Mouse (Mus musculus): ENCODE data around the gene Evi5.

Evi5 gene

GRCm38 (mm10) chr5:107749229-107749916, 125.5 kb downstream of the Evi5 start:
- DNase-seq (ENCODE audit: low spot score in 2 of 2) = no peak

- peak in 1 of 2 experiments; percentile 42 for DNase-seq (ENCODE audit: low spot score in 2 of 2)
Observed at GRCm38 (mm10) chr5:107739023-107739422, 135.9 kb downstream of the Evi5 start.

GRCm38 (mm10) chr5:107738296-107738695, 136.6 kb downstream of the Evi5 start:
- no peak for DNase-seq (ENCODE audit: low spot score in 2 of 2)

DNA sequence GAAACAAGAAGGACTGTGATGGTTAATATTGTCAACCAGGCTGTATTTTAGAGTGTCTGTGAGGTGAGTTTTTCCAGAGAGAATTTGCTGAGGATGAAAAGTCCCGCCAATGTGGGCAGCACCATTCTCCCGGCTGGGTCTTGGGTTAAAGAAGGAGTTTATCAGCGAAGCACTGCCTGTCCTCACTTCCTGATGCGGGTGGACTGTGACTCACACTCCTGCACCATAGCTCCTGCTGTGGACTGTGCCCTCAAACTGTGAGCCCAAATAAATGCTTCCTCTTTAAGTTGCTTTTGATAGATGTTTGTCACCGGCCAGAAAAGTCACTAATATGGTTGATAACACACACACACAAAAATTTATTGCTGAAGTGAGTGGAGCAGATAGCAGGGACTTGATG, 138.7 kb downstream of the Evi5 start:
- no peak for DNase-seq (ENCODE audit: low spot score in 2 of 2)

DNA sequence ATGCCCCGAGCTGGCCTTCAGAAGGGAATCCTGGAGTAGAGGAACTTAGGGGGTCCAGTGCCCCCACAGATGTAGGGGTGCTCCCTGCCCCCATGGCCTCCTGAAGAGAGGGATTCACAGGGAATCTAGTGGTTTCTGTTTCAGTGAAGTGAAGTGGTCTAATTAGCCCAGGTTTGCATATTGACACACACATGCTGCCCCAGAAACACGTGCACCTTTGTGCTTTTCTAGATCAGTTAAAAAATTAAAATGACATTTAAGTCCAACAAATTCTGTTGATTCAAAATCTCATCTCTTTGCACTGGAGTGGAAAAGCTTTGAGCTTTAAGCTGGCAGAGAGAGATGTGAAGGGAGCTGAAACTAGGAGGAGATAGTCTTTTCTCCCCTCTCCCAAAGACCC, 143.1 kb downstream of the Evi5 start:
- no peak for DNase-seq (ENCODE audit: low spot score in 2 of 2)

DNA sequence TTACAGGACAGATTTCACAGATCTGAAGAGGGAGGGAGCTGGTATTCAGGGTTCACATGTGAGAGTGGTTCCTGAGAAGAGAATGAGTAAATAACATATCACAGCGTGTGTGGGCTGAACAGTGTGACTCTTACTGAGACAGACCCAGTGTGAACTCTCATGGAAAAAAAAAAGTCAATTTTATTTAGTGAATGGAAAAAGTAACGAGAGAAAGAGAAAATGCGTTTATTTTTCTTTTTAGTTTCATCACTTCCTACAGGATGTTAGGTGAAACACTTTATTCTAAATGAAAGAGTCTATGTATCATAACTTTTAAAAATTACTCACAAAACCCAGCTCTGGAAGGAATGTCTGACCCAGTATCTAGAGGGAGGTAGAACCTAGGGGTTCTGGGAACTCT, 143.5 kb downstream of the Evi5 start:
- no peak for DNase-seq (ENCODE audit: low spot score in 2 of 2)

DNA sequence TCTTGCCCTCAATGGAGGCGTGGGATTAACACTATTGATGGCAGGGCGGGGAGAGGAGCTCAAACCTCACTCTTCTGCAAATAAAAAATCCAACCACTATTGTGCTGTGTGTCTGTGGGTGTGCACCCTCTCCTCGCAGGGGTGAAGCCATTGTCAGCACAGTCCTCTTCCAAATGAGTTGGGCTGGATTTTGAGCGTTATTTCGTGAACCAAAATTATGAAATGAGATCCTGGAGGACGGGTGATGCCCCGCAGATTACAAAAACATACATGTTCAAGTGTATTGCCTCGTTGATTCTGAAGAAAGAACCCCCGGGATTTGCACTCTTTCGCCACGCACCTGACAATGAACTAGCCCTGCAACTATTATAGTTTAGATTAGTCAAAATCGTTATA, 147.9 kb downstream of the Evi5 start:
- DNase-seq (ENCODE audit: low spot score in 2 of 2) = no peak

- peak in 1 of 2 experiments; percentile 30 for DNase-seq (ENCODE audit: low spot score in 2 of 2)
Observed at GRCm38 (mm10) chr5:107726281-107727006, 148.5 kb downstream of the Evi5 start.

DNA sequence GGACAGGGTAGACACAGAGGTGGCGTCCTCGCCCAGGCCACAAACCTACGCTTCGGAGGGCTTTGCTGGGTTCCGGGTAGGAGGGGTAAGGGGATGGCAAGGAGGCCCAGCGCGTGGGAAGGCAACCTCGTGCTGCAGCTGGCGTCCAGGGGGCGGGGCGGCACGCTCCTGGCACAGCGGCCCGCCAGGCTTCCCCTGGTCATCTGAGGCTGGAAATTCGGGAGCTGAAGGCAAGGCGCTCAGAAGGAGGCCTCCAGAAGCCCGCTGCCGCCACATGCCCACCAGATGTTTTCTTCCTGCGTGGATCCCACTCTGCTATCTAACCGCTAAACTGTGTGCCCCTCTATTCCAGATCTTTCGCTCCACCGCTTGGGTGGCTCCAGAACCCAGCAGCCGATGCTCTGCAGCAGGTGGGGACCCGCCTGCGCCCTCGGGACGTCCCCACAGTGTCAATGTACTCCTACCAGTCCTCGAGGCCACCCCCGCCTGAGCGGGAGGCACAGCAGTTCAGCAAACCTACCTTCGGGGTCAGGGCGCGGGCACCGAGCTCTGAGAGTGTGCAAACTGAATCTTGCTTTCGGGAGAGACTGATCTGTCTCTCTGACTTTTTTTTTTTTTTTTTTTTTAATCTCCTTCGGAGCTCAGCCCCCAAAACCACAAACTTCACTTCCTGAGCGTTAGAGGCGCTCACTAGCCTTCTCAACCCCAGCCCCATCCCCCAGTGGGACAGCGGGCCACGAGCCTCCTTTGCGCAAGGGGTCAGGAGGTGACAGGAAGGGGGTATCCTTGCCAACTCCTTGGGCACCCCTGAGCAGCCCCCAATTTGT, 149.3 kb downstream of the Evi5 start, which contains the start of gene Gfi1:
Gene Gfi1, minus strand, starts transcription at position 602 of the 827 bp plus-strand sequence.
- peak; percentile 39 to 71 for DNase-seq (ENCODE audit: low spot score in 2 of 2)

DNA sequence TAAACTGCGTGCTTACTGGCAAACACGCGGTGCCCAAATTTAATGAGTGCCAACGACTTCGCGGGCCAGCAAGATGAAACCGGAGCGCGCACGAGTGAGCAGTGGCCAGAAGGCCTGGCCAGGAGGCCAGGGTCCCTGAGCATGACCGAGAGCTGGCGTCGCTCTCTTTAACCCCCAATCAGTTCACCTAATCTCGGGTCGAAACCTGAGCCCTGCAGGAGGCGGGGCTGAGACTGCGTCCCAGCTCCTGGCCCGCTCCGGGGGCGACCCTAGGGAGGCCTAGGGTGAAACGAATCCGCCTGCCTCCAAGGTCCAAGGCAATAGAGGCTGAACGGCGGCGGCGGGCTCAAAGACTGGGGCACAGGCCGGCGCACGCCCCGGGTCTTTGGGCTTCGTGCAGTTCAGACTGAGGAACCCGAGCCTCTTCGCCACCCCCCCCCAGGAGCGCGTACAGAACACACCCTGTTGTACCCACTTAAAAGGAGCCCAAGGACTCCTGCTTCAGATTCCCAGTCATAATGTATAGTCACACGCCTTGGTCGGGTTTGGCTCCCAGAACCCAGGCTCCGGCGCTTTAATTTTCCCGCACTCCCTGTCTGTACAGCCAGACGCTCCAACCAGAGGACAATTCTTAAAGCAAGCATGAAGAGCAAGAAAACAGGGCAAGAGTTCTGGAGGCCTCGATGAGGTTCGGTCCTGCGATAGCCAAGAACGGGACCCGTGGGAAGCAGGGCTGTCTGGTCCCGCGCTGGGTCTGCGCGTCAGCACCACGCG, 150.1 kb downstream of the Evi5 start:
- peak; percentile 32 to 41 for DNase-seq (ENCODE audit: low spot score in 2 of 2)

GRCm38 (mm10) chr5:107723541-107724511, 151.1 kb downstream of the Evi5 start:
- peak; percentile 26 to 48 for DNase-seq (ENCODE audit: low spot score in 2 of 2)

DNA sequence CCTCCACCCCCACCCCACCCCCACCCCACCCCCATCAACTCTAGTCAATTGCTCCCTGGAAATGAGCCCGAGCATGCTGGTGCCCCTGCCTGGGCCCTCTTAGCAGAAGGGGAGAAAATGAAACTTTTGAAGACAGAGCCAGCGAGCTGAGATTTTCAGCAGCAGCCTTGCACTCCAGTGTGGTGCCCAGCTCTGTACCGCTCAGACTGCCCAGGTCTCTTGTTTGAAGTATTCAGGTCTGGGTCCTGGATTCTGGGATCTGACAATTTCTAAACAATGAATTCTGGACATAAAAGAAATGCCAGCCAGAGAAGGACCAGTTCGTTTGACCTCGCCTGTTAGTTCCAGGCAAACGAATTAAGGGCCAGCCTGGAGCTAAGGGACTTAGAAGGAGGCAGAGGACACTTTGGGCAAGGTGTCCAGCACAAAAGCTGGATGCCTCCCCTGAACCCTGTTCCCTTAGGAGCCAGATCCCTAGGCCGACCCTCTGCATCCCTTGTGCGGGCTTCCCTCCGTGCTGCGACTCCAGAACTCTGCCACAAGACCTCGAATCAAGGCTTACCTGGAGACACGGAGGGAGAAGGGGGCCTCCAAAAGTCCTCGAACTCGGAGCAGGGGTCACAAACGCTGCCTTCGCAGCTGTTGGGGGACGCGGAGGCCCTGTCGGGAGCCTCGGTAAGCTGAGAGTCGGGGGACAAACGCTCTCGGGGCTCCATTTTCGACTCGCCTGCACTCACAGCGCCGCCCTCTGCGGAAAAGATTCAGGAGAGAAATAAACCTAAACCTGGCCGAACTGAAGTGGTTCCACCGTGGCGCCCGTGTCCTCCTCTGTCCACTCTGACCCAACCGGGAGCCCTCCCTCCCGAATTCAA, 152.0 kb downstream of the Evi5 start:
- peak; percentile 22 to 45 for DNase-seq (ENCODE audit: low spot score in 2 of 2)

DNA sequence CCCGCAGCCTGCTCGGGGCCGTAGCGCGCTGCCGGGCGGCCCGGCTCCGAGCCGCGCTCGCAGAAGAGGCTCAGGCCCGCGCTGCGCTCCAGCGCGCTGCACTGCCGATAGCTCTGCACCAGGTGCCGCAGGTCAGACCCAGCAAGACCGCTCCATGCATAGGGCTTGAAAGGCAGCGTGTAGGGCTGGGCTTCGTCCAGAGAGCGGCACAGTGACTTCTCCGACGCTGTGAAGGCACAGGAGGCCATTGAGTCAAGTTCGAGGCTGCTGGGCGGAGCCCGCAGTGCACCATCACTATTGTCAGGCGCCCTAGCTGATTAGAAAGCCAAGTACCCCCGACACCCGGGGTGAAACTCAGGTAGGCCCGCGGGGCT, 153.3 kb downstream of the Evi5 start:
- DNase-seq (ENCODE audit: low spot score in 2 of 2) = no peak

GRCm38 (mm10) chr5:107720991-107721637, 153.8 kb downstream of the Evi5 start:
- no peak for DNase-seq (ENCODE audit: low spot score in 2 of 2)

DNA sequence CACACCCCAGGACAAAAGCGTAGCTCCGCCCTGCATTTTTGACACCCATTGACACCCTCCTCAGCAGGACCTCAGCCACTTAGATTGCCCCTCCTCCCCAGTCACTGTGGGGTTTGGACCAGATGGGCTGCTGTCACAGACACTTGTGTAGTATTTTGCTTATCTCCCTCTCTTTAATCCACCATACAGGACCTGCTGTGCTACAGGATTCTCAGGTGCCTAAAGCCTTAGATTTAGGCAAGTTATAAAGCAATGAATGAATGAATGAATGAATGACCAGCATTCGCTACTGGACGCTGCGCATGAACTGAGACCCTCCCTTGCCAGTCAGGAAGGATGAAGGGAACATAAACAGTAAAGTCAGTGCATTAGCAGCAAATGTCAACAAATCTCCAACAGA, 154.4 kb downstream of the Evi5 start:
- no peak for DNase-seq (ENCODE audit: low spot score in 2 of 2)

DNA sequence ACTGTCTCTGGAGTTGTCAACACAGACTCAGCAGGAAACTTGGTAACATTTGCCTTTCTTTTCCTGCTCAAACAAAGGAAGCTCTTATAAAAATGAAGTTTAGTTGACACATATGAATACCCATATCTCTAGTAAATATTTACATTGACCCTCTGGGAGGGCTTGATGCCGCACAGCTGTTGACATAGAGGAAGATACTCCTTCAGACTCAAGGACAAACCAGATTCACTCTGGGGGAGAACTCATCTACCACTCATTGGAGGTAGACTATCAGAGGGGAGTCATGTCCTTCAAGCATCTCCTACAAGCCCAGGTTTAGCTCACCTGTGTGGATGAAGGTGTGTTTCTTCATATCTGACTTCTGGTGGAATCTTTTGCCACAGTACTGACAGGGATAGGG, 155.1 kb downstream of the Evi5 start:
- DNase-seq (ENCODE audit: low spot score in 2 of 2) = no peak

- no peak for DNase-seq (ENCODE audit: low spot score in 2 of 2)
Observed at GRCm38 (mm10) chr5:107719209-107719608, 155.7 kb downstream of the Evi5 start.

GRCm38 (mm10) chr5:107717871-107718361, 157.0 kb downstream of the Evi5 start:
- peak in 1 of 2 experiments; percentile 57 for DNase-seq (ENCODE audit: low spot score in 2 of 2)

- DNase-seq (ENCODE audit: low spot score in 2 of 2) = no peak
Observed at GRCm38 (mm10) chr5:107711689-107712088, 163.2 kb downstream of the Evi5 start.
